Mouse (Mus musculus) small intestine, adult 2 months (tissue): ENCODE data around the gene Clec11a.

ENCODE experiments used
- CTCF ChIP-seq: fragments of 200-500 bp; IDR thresholded peaks from 2 replicates; pipeline ENCODE4 v1.5.1; 2012; ENCODE audit warnings: low read depth, mild to moderate bottlenecking, control low read depth, inconsistent platforms, low read length, moderate library complexity, mixed read lengths; ENCODE audit not compliant: insufficient replicate concordance, insufficient read length; ENCODE audit errors: extremely low read depth
- POLR2A ChIP-seq: fragments of 200-500 bp; IDR thresholded peaks from 2 replicates; pipeline ENCODE4 v1.6.1; 2012; ENCODE audit warnings: low read depth, mild to moderate bottlenecking, control low read depth, inconsistent platforms, low read length, moderate library complexity

GRCm38 (mm10) chr7:44350957-44351711, 44.4 kb upstream of the Clec11a start:
- TF ChIP-seq POLR2A, result no peak
- peak; percentile 50; the same call in 1 of the 2 replicates for TF ChIP-seq CTCF
